Mouse (Mus musculus) forelimb bud, embryonic 11.5 days (tissue): ENCODE measurements around the gene Nfkb1.

Experiments
- DNase-seq: peaks from one replicate; pipeline ENCODE4 v3.0.0-alpha.2; 2012; ENCODE audit warnings: low read depth, low spot score

Nfkb1 gene

GRCm38 (mm10) chr3:135672135-135672534 is 19.2 kb downstream of the Nfkb1 start:
- no peak for DNase-seq

GRCm38 (mm10) chr3:135670869-135671268 is 20.5 kb downstream of the Nfkb1 start:
- no peak for DNase-seq

DNA sequence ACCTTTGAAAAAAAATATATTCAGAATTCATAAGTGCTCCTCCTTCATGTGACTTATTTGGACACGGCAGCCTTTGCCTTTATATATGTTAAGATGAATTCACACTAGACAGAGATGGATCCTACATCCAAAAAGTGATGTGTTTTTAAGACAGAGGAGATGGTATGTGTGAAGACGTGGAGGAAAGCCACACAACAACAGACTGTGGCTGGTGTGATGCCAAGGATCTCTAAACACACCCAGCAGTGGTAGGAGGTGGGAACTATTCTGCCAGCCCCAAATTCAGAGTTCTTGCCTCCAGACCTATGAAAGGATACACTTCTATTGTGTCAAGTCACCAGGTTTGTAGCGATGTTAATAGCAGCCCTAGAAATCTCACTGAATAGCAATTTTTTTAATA is 24.3 kb downstream of the Nfkb1 start:
- no peak for DNase-seq

DNA sequence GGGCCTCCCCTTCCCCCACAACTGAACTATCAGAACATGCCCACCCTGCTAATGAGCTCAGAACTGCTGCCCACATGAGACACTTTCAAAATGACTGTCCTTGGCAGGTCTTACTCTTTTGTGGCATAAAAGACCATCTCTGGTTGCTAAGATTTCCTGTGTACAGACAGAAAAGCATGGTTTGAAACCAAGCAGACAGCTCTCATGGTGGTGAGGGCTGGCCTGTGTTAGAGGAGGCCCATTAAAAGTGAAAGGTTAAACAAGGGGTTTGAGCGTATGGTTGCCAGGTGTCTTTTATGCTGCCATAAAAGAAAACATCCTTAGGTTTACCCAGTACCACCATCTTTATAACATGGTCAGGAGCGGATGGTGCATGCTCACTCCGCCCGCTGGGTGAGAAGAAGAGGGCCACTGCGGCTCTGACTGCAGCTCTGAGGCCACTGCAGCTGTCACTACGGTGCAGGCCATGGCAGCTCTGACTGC is 25.5 kb downstream of the Nfkb1 start:
- DNase-seq = peak; percentile 43

DNA sequence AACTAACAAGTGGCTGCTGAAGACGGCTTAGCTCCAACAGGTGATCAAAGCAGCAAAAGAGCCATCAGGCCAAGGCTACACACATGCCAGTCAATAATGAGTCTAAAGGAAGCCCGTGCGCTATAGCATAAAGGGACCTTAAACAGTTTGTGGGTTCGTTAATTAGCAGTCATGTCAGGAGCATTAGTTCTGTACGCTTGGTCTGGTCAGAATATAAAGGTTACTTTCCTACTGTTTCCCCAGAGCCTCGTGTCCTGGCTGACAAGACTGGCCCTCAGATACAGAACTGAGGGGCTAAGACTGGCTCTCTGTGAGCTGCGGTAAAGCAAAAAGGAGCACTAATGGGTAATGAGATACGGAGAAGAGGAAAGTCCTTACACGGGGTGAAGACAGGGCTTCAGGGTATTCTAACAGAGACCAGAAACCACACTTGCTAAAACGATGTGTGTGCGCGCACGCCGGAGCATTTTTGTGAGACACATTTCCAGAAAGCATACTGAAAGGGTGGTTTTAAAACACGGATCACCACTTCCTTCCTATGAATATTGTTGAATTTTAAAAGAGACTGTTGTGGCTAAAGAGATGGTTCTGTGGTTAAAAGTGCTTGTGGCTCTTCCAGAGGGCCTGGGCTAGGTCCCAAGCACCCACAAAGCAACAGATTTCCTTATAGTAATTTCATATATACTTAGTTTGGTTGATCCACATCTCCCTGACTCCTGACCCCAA is 29.0 kb downstream of the Nfkb1 start:
- DNase-seq = no peak

DNA sequence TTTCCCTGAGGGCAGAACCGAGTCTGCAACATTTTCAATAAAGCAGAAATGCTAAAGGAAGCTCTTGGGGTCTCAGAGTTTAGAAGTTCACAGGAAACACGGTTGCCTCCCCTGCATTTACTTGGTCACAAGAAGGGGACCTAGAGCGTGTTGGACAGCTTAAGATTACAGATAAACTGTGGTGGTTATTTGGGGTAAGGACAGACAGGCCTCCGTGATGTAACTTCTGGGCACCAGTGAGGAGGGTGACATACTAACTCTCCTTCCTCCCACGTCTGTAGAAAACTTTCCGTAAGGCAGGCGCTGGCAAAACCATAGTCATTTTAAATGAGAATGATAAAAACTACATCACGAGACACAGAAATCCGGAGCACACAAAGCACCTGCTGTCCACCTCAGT is 29.6 kb downstream of the Nfkb1 start:
- no peak for DNase-seq

- no peak for DNase-seq
Measured at GRCm38 (mm10) chr3:135658540-135659097, 32.7 kb downstream of the Nfkb1 start.

DNA sequence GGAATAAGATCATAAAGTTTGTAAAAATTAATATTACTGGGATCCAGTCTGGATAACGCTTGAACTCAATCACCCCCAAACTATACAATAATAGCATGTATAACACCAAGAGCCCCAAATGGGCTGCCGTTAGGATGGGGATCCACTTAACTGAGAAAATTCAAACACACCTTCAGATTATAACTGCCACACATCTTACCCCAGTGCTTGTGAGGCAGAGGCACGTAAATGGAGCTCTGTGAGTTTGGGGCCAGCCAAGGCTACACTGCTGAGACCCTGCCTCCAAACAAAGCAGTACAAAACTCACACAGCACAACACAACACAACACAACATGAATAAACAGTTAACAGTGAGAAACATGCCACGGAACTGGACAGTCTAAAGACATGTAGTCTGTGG is 35.2 kb downstream of the Nfkb1 start:
- DNase-seq = no peak

DNA sequence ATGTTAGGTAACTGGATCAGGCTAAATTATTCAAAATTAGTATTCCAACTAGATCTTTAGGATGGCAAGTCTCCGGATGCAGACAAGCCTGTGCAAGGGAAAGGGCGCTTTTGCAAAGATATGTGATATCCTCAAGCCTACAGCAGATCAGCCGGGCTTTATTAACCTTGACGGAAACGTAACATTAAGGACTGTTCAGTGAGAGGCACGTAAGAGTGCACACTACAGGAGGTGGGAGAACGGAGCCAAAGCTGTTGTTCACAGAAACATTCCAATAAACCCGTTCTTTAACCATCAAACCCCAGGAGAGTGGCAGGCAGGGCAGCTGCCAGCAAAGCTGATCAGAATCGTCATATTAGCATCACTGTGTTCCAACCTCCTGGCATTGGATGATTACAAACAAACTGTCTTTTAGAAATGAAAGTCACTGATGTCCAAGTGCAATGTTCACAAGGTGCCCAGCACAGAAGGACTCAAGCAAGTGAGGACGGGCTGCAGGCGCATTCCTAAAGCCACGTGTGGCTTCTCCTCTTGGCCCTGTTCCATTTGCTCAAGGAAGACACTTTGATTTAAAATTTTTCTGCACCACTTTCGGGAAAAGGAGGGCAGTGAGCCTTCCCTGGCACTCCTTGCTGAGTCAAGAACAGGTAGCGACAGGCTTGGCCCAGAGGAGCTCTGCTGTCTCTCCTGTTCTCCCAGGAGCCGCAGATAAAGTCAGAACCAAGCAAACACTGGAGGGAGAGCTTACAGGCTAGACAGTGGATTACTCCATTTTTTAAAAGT is 40.4 kb downstream of the Nfkb1 start:
- no peak for DNase-seq

DNA sequence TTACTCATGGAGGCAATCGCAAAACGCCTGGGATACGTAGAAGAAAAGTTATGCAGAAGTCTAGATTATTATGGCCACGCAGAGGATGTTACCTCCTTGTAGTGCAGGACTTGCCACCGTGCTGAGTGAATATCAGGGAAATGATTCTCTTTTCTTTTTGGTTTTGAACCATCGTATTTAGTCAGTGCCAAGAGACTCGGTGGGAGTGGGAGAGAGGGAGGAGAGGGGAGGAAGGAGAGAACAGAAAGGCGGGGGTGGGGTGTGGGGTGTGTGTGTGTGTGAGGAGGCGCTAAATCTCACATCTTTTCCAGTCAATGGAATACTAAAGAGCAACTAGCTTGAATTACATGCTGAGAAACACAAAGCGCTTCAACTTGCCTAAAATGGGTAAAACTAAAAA is 41.5 kb downstream of the Nfkb1 start:
- no peak for DNase-seq

GRCm38 (mm10) chr3:135648501-135648900 is 42.8 kb downstream of the Nfkb1 start:
- no peak for DNase-seq

GRCm38 (mm10) chr3:135646622-135647021 is 44.7 kb downstream of the Nfkb1 start:
- DNase-seq = no peak

- no peak for DNase-seq
Measured at GRCm38 (mm10) chr3:135644971-135645370, 46.4 kb downstream of the Nfkb1 start.

DNA sequence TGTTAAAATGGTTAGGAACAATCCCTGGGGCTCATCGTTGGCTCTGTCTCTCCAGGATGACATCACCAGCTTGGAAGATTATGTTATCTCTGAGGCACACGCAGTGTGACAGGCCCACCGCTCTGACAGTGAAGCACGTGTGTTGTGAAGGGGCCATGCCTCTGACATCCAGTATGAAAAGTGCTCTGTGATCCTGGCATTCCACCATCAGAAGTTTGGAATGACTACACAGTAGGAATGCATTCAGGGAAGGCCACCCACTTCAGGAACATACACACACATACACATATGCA is 49.8 kb downstream of the Nfkb1 start:
- no peak for DNase-seq

DNA sequence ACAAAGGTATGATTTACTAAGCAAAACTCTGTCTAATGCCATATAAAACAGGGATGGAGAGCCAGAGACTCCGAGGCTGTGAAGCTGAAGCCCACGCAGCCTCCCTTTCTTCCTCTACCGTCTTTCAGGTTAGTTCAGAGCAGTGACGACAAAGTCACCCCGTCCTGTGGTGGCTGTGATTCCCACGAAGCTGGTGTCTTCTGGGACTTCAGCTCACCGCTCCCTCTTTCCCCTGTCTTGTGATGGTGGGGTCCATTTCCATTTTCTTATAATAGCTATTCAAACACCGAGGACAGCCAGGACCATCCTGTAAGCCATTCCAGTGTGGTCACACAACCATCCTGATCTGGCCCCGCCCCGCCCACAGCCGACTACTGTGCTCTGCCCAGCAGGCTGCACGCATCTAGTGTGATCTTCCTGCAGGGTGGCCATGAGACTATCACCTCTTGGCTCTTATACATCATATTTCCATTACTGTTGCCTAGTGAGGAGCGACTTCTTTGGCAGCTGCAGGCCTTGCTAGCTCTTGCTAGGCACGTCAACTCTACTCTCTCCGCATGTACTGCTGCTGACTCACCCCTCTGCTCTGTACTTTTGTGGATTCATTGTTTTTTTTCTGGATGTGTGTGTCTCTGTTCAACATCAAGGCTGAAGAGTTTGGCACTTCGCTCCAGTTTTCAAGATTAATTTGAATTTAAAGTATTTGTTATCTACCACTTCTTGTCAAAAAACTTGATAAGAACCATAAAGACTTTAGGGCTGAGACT is 50.3 kb downstream of the Nfkb1 start:
- DNase-seq = no peak

DNA sequence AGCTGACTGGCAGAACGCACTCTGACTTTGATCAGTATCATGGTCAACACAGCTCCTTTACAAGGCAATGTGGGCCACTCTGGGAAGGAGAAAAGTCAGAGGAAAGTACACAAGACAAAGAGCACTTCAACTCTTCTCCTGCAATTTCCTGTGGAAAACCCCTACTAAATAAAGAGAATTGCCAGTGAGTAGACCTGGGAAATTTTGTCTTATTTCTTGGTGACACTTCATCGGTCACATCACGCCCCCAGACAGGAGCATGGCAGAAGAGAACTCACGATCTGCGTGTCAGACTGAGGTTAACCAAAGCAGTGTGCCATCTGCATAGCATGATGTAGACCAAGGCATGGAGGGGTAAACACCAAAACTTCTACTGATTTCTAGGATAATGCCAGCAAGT is 51.1 kb downstream of the Nfkb1 start:
- DNase-seq = no peak

- no peak for DNase-seq
Measured at GRCm38 (mm10) chr3:135637592-135637991, 53.8 kb downstream of the Nfkb1 start.

- no peak for DNase-seq
Measured at GRCm38 (mm10) chr3:135636454-135636853, 54.9 kb downstream of the Nfkb1 start.

DNA sequence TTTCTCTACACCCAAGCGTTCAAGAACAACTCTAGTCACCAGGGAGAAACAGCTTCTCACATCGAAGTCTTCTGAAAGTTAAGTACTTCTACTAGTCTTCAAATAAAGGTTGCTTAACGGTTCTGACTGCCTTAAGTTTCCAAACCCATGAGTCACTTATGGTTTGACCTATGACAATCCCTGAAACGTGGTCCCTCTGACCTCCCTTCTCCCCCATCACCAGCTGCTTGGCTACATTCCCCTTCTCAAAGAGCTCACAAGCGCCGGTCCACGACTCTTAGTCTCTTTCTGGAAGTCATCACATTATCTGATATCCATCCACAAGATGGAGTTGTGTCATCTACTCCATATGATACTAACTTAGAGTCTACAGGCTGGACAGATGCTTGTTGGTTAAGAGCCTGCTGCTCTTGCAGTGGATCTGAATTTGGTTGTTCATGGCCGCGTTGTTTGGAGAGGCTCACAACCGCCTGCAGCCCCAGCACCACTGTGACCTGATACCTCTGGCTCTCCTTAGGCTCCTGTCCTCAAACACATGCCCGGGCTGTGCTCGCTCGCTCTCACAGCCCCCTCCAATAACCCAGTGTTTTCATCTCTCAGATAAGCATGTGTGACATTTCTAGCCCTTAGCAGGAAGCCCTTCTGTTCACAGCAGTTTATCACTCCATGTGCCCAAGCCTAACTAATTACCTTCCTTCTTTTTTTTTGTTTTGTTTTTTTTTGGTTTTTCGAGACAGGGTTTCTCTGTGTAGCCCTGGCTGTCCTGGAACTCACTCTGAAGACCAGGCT is 55.5 kb downstream of the Nfkb1 start:
- no peak for DNase-seq

- no peak for DNase-seq
Measured at GRCm38 (mm10) chr3:135635030-135635429, 56.3 kb downstream of the Nfkb1 start.

DNA sequence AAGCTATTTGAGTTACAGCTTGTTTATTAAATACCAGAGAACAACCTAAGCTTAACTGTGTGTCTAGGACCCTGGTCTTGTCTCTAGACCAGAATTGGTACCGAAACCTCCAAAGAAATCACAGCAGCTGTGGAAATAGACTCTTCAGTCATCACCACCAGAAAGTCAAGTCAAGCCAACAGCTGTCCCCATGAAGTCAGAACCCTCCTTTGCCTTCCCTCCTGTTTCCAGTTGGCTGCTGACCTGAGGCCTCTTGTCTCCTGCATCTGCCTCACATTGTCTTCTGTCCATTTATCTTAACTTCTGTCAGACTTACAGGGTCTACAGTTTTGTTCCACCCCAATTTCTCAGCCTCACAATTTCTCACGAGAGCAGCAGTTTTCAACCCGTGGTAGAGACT is 57.1 kb downstream of the Nfkb1 start:
- DNase-seq = no peak
